Mouse (Mus musculus): Measurements from ENCODE around the gene Wdr64. TPM values are rescaled to one million over a fixed set of nuclear protein-coding genes. Genes with fewer than 3 reads are reported as not detected.
A peak's percentile ranks its signal among the peaks of the same experiment; 100 is the strongest.

Wdr64 gene
- polyA plus RNA-seq, 1 experiment from 2014 or later: not detected

GRCm38 (mm10) chr1:175692246-175692996, 6.0 kb upstream of the Wdr64 start, which contains the start of the genes Opn3 and Chml:
Opn3 (minus strand) TSS chr1:175692776.
Chml (minus strand) TSS chr1:175692901.
- peak within 1 kb of the TSS; percentile 76 for H3K27ac ChIP-seq
- peak; percentile 96 for ATAC-seq
- H3K4me2 ChIP-seq: peak within 1 kb of the TSS; percentile 98
- H3K36me3 ChIP-seq: peaks cover 9% of the 10 kb centered on the region; the same call in 1 of the 2 replicates
- no peaks in the 10 kb centered on the region for H3K9me3 ChIP-seq (replicated peaks)
- H3K27me3 ChIP-seq (replicated peaks): no peaks in the 10 kb centered on the region
- H3K4me1 ChIP-seq: peaks cover 27% of the 10 kb centered on the region
- peak within 1 kb of the TSS; percentile 75 for H3K4me3 ChIP-seq
- peak within 1 kb of the TSS; percentile 82 for H3K9ac ChIP-seq
- WGBS (ENCODE audit: insufficient replicate concordance): under 1% methylated on average over 67 of the region's 73 CpGs

- ATAC-seq: peak; percentile 21; the same call in 1 of the 2 replicates
- peaks cover 5% of the 10 kb centered on the region; the same call in 1 of the 2 replicates for H3K36me3 ChIP-seq
- H3K4me1 ChIP-seq: peaks cover 27% of the 10 kb centered on the region
- peak overlapping the region; percentile 75 for H3K4me3 ChIP-seq
- peak overlapping the region; percentile 65 for H3K9ac ChIP-seq
- H3K27ac ChIP-seq: peak overlapping the region; percentile 1; the same call in 1 of the 2 replicates
- H3K9me3 ChIP-seq (replicated peaks): no peaks in the 10 kb centered on the region
- H3K4me2 ChIP-seq: peak overlapping the region; percentile 98
- 1% methylated on average over 17 of the region's 17 CpGs for WGBS (ENCODE audit: insufficient replicate concordance)
- no peaks in the 10 kb centered on the region for H3K27me3 ChIP-seq (replicated peaks)
These were observed 5.4 kb upstream of the Wdr64 start for GRCm38 (mm10) chr1:175692997-175693361.

GRCm38 (mm10) chr1:175693429-175693960, 4.9 kb upstream of the Wdr64 start:
- H3K9ac ChIP-seq: peak overlapping the region; percentile 65
- peaks cover 27% of the 10 kb centered on the region for H3K4me1 ChIP-seq
- H3K9me3 ChIP-seq (replicated peaks): no peaks in the 10 kb centered on the region
- 45% methylated on average over 12 of the region's 12 CpGs for whole genome bisulfite sequencing (ENCODE audit: insufficient replicate concordance)
- no peaks in the 10 kb centered on the region for H3K27me3 ChIP-seq (replicated peaks)
- H3K4me3 ChIP-seq: peak overlapping the region; percentile 75
- no peaks in the 10 kb centered on the region for H3K36me3 ChIP-seq
- peak overlapping the region; percentile 98 for H3K4me2 ChIP-seq
- H3K27ac ChIP-seq: peak overlapping the region; percentile 1; the same call in 1 of the 2 replicates
- no peak for ATAC-seq

- no peak overlapping the region for H3K4me2 ChIP-seq
- no peaks in the 10 kb centered on the region for H3K27me3 ChIP-seq (replicated peaks)
- no peak overlapping the region for H3K27ac ChIP-seq
- no peaks in the 10 kb centered on the region for H3K4me1 ChIP-seq
- no peak overlapping the region for H3K9ac ChIP-seq
- no peak overlapping the region for H3K4me3 ChIP-seq
- no peaks in the 10 kb centered on the region for H3K9me3 ChIP-seq (replicated peaks)
- H3K36me3 ChIP-seq: no peaks in the 10 kb centered on the region
- WGBS (ENCODE audit: insufficient replicate concordance): 43% methylated on average over 3 of the region's 3 CpGs
- ATAC-seq: no peak
These were observed 982 bp downstream of the Wdr64 start for GRCm38 (mm10) chr1:175699375-175699774.

GRCm38 (mm10) chr1:175699796-175700195, 1.4 kb downstream of the Wdr64 start:
- WGBS (ENCODE audit: insufficient replicate concordance): 20% methylated on average over 4 of the region's 4 CpGs
- Histone ChIP-seq H3K4me3 (no peak overlapping the region), H3K4me1 (no peaks in the 10 kb centered on the region), H3K9me3 (replicated peaks) (no peaks in the 10 kb centered on the region), H3K9ac (no peak overlapping the region), H3K27ac (no peak overlapping the region), H3K4me2 (no peak overlapping the region), H3K36me3 (no peaks in the 10 kb centered on the region), H3K27me3 (replicated peaks) (no peaks in the 10 kb centered on the region)
- no peak for ATAC-seq

- WGBS (ENCODE audit: insufficient replicate concordance): 52% methylated on average over 4 of the region's 4 CpGs
These were observed 2.8 kb downstream of the Wdr64 start for GRCm38 (mm10) chr1:175701145-175701544.

GRCm38 (mm10) chr1:175707599-175707998, 9.2 kb downstream of the Wdr64 start:
- H3K4me2 ChIP-seq: no peak overlapping the region
- H3K27ac ChIP-seq: no peak overlapping the region
- no peaks in the 10 kb centered on the region for H3K4me1 ChIP-seq
- WGBS (ENCODE audit: insufficient replicate concordance): 58% methylated on average over 5 of the region's 5 CpGs
- H3K36me3 ChIP-seq: no peaks in the 10 kb centered on the region
- no peaks in the 10 kb centered on the region for H3K27me3 ChIP-seq (replicated peaks)
- H3K9me3 ChIP-seq (replicated peaks): no peaks in the 10 kb centered on the region
- ATAC-seq: no peak
- H3K4me3 ChIP-seq: no peak overlapping the region
- H3K9ac ChIP-seq: no peak overlapping the region

More at GRCm38 (mm10) chr1:175701145-175701544, 2.8 kb downstream of the Wdr64 start:
- Histone ChIP-seq H3K9me3 (replicated peaks) (no peaks in the 10 kb centered on the region), H3K4me2 (no peak overlapping the region), H3K4me3 (no peak overlapping the region), H3K27ac (no peak overlapping the region), H3K9ac (no peak overlapping the region), H3K36me3 (no peaks in the 10 kb centered on the region), H3K4me1 (no peaks in the 10 kb centered on the region), H3K27me3 (replicated peaks) (no peaks in the 10 kb centered on the region)
- ATAC-seq: no peak

- H3K27me3 ChIP-seq (replicated peaks): no peaks in the 10 kb centered on the region
- no peaks in the 10 kb centered on the region for H3K9me3 ChIP-seq (replicated peaks)
- no peaks in the 10 kb centered on the region for H3K36me3 ChIP-seq
- H3K27ac ChIP-seq: no peak overlapping the region
- H3K4me2 ChIP-seq: no peak overlapping the region
- H3K9ac ChIP-seq: no peak overlapping the region
- H3K4me1 ChIP-seq: no peaks in the 10 kb centered on the region
- ATAC-seq: no peak
- no peak overlapping the region for H3K4me3 ChIP-seq
These were observed 9.6 kb downstream of the Wdr64 start for GRCm38 (mm10) chr1:175708013-175708412.

GRCm38 (mm10) chr1:175712338-175712909, 14.0 kb downstream of the Wdr64 start:
- Histone ChIP-seq H3K9me3 (replicated peaks) (no peaks in the 10 kb centered on the region), H3K27me3 (replicated peaks) (no peaks in the 10 kb centered on the region), H3K9ac (no peak overlapping the region), H3K4me2 (no peak overlapping the region), H3K27ac (no peak overlapping the region), H3K4me3 (no peak overlapping the region), H3K36me3 (no peaks in the 10 kb centered on the region), H3K4me1 (no peaks in the 10 kb centered on the region)
- WGBS (ENCODE audit: insufficient replicate concordance): 61% methylated on average over 11 of the region's 11 CpGs
- ATAC-seq: no peak

- Histone ChIP-seq H3K4me3 (no peak overlapping the region), H3K36me3 (no peaks in the 10 kb centered on the region), H3K4me2 (no peak overlapping the region), H3K9me3 (replicated peaks) (no peaks in the 10 kb centered on the region), H3K9ac (no peak overlapping the region), H3K27ac (no peak overlapping the region), H3K4me1 (no peaks in the 10 kb centered on the region), H3K27me3 (replicated peaks) (no peaks in the 10 kb centered on the region)
- no peak for ATAC-seq
- 74% methylated on average over 9 of the region's 9 CpGs for WGBS (ENCODE audit: insufficient replicate concordance)
These were observed 18.4 kb downstream of the Wdr64 start for GRCm38 (mm10) chr1:175716832-175717231.

GRCm38 (mm10) chr1:175725771-175726170, 27.4 kb downstream of the Wdr64 start:
- ATAC-seq: no peak
- 31% methylated on average over 7 of the region's 7 CpGs for WGBS (ENCODE audit: insufficient replicate concordance)
- H3K4me2 ChIP-seq: no peak overlapping the region

More at GRCm38 (mm10) chr1:175725771-175726170, 27.4 kb downstream of the Wdr64 start:
- no peaks in the 10 kb centered on the region for H3K27me3 ChIP-seq (replicated peaks)
- no peaks in the 10 kb centered on the region for H3K9me3 ChIP-seq (replicated peaks)
- H3K36me3 ChIP-seq: no peaks in the 10 kb centered on the region
- H3K4me3 ChIP-seq: no peak overlapping the region
- no peak overlapping the region for H3K9ac ChIP-seq
- H3K27ac ChIP-seq: no peak overlapping the region
- H3K4me1 ChIP-seq: no peaks in the 10 kb centered on the region
